Mouse (Mus musculus) fibroblast of lung, adult 2 months (primary cell): ENCODE results near the gene St6galnac3.

Experiments
- DNase-seq: peaks from one replicate; pipeline ENCODE4 v3.0.0-alpha.2; 2011; ENCODE audit warnings: low read depth

Gene St6galnac3

DNA sequence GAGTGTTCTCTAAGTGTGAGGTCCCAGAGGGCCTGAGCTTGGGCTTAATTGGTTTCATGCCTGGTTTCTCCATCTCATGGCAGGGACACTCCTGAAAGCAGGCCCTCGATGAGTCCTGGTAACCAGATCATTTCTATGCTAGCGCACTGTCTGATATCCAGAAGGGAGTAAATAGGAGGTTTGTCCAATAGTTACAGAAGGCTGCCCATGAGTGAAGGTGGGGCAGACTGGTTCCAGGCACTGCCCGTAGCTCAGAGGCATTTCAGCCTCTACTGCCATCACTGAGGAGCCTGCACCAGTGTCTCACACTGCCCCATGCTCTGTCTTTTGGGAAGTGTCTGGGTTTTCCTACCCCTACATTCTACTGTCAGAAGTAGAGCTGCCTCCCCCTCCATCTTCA lies 72.1 kb downstream of the St6galnac3 start:
- DNase-seq = no peak

DNA sequence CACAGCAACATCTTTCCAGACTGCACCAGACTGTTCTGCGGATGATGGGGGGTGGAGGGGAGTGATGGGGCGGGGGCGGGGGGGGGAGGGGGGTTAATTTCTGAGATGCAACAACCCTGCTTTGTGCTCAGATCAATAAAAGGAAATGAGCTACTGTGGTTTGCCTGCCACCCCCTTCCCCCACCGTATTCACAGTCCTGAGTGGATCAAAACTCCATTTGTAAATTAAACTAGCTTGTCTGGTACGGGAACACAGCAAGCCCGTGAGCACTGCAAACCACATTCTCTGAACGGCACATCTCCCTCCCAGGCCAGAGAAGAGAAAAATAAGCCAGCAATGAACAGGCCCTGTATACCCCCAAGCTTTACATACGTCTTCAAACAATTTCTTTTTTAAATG lies 76.3 kb downstream of the St6galnac3 start:
- DNase-seq = no peak

DNA sequence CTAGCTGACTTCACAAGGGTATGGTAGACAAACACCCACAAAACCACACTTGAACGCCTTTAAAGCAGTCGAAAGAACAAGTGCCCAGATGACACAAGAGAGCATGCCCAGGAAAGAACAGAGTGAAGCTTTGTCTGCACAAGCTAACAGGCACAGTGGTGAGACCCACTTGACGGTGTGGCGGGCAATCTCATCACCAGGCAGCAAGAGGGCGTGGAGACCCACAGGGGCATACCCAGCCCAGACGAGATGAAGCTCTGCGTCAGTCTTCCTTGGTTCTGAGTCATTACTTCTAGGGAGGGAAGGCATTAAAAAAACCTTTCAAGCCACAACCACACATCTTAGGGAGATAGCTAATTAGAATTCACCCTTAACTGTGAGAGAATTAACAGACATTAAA lies 79.2 kb downstream of the St6galnac3 start:
- DNase-seq = no peak

DNA sequence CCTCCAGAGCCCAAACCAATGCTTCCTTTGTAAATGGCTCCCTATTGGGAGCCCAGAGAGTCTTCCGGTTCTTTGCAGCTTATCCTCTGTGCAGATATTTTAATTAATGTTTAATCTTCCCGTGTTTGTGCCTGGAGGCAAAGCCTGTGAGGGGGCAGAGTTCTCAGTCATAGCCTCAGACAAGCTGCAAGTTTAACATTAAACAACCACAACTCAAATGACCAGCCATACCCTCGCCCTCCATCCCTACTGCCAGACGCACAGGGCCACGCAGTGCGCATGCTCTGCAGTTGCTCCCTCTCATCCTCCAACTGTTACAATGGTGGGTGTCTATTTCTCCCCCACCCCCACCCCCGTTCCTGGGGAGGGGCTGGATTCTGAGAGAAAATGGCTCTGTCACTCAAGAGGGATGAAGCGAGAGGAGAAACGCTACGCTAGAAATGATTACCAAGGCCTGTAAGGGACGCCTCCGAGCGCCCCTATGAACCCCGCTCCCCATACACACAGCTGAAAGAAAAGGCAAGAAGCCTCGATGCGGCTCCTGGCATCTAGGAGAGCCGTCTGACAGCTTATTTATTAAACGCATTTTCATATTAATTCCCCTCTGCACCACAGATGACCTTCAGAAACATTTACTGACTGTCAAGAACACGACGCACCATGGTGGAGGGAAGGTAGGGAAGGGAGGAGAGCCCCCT lies 81.0 kb downstream of the St6galnac3 start:
- no peak for DNase-seq

DNA sequence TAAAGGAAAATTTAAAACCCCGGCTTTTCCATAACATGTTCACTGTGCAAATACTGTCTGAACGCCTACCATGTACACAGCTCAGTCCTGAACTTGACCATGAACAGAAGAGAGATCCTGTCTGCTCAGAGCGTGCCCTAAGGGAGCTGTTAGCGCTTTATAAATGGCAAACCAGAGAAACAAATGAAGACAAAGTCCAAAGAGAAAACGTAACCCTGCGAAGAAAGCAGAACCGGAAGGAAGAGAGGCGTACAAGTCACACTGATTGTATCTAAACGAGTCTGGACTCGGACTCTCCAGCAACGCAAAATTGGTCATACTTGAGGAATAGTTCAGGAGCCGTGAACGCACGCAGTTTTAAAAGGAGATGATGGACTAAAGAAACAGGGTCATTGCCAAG lies 82.1 kb downstream of the St6galnac3 start:
- no peak for DNase-seq

DNA sequence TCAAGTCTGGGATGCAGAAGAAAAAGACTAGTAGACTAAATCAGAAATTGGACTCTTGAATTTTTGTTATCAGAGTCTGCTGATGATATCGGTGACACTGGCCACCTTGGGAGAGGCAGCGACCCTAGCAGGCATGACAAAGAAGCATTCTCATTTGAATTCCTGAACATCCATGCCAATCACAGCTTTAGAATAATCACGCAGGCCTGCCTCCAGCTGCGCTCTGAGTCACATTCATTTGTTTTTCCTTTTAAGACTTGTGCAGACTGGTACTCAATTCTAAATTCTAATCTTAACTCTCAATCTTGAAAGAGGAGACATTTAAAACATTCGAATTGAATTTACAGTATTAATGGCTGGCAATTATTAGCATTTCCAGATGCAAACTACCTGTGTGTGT lies 83.2 kb downstream of the St6galnac3 start:
- no peak for DNase-seq

DNA sequence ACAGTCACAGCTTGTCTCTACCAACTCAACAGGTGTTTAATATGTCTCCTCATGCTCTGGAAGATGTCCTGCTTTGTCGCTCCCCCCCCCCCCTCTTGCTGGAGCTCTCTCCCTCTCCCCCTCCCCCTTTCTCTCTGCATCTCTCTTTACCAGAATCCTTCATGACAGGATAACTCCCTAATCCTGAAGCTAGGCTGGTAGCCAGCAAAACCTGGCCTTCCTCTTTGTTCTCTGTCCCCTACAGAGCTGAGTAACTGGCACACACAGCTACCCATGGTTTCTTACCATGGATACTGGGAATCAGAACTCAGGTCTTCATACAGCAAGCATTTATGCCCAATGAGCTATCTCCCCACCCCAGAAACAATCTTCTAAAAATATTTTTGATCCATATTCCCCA lies 87.6 kb downstream of the St6galnac3 start:
- DNase-seq = no peak

DNA sequence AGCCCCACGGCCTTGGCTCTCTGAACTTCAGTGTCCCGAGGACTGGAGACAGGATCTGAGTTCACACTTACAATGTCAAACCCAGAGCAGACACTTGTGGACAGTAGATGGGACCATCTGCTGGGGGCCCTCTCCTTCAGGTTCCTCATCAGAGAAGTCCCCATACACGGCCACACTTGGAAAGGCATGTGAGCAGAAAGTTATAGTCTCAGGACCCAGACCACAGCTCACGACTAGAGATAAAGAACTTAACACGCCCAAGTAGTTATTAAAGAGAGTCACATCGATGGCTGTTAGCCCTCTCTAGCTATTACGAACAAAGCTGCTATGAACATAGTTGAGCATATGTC lies 88.2 kb downstream of the St6galnac3 start:
- DNase-seq = no peak

DNA sequence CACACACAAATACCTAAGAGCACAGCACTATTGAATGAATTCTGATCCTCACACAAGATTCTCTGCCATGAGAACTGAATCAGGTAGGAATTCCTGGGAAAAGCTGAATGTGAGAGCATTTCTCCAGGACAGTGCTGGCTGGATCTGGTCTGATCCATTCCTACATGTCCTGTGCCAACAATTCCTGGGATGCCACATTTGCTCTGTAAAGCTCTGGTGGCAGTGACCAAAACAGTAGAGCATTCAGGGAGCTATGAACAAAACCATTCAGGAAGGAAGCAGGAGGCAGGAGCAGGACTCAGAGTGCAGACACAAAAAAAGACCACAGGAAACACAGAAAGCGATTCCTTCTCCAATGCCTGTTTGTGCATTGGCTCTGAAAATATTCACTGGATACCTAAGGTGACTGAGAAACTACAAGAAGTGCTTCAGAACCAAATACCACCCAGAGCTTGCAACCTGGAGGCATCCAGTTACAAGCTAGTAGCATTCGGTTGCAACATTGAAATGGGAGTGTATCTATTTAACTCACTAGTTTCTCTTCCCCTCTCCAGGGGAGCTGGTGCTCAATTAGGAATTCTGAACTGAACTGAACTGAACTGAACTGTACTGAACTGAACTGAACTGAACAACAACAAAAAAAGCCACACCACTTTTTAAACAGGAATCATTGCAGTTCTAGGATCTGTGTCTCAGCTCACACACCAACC lies 88.7 kb downstream of the St6galnac3 start:
- no peak for DNase-seq

DNA sequence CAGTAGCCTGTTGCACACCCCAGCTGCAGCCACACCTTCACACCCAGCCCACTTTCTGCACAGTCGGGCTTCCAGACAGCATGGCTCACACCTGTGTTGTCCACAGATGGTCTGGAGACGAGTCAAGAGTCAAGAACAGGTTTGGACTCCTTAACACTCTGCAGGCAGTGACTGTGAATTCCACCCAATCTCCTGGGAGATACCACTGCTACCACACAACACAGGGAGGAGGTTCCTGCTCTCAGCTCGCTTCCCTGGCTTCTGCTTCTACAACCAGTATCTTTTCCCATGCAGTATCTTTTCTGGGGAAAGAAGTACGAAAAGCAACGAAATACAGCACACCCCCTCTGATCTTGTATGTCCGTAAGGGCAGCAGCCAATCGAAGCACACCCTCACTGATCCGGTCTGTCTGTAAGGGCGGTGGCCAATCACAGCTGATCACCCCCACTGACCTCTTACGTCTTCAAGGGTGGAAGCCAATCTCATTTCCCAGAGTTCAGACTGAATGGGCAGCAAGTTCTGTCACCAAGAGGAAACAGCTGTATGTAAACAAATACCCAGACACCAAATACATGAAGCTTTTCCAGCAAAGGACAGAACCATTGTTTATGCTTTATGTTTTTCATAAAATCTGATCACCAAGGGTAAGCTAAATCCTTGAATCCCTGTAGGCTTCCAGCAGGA lies 92.8 kb downstream of the St6galnac3 start:
- no peak for DNase-seq

DNA sequence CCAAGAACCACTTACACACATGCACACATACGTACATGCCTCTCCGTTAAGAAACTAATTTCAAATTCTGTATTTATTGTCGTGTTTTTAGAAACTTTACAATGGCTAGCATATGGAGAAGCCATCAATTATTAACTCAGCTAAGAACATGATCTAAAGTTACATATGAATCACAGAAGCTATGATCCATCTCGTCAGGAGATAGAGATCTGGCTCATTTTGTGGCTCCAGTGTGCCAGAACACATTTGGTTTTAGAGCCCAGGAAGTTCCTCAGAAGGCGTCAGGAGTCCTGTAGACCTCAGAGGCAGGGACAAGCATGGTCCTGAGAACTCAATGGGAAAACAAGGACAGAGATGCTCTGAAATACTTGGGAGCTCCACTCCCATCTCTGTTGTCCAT lies 98.7 kb downstream of the St6galnac3 start:
- no peak for DNase-seq

DNA sequence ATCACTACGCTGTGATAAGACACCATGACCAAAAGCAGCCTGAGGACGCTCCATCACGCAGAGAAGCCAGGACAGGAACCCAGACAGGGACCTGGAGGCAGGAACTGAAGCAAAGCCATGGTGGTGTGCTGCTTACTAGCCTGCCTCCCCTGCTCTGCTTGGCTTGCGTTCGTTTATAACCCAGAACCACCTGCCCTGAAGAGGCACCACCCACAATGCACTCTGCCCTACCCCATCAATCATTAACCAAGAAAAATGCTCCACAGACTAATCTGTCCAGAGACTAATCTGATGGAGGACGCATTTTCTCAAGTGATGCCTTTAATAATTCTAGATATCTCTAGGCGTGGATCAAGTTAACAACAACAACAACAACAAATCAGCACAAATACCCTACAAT lies 106.0 kb downstream of the St6galnac3 start:
- no peak for DNase-seq

DNA sequence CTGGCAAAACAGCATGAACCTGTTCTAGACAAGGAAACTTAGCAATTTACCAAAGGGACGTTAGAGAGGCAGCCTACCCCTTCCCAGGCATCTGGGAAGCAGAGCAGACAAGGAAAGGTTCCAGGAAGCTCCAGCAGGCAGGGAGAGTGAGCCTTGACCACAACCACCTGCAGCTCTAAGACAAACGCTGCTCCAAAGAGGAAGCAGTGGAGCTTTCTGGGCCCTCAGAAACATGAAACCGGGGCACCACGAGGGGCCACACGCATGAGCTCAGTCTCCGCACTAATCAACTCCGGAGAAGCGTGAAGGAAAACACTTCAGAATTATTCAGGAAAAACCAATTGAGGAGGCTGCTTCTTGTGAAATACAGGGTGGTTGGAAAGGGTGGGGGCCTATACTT lies 108.1 kb downstream of the St6galnac3 start:
- no peak for DNase-seq

DNA sequence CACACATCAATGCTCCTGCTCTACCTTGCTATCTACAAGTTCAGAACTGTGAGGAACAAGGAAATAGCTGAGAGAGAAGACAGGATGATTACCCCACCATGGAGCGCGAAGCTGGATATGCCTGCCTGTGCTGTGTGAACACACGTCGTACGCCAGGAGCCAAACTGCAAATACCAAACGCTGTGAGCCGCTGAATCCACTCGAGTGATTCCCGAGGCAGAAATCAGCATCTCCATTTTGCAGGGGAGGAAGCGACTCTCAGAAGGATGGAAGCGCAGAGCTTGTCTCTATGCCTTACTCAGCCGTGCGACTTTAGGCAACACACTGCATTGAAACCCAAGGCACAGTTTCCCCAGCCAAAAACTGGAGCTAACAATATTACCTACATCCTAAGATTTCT lies 114.7 kb downstream of the St6galnac3 start:
- DNase-seq = no peak

DNA sequence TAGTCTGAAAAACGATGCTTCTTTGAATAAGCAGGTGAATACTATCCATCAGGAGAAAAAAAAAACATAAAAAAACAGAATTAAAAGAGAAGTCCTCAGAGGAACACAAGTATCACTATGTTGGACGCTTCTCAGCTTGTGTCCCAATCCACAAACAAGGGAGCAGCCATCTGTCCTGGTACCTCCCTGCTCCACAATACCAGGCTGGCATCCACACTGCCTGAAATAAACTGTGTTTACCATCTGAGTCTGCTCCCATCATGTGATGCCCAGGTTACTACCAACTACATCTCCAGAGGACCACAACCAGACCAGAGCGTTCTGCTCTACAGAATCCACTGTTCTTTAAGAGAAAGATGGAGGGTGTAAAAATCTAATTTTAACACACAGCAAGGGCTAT lies 118.6 kb downstream of the St6galnac3 start:
- no peak for DNase-seq

DNA sequence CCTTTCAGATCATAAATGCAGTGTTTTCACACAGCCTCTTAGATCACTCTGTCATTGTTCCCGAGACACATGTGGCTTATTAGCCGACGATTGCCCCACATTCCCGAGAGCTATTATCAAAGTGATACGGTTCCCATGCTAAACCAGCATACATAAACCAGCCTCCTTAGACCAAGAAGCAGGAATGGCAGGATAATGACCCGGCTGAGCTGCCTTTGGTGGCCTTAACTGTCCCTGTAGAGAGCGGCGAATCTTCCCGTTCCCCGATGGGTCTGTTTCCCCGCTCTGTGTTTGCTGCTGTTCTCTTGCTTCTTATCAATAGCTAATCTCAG lies 119.2 kb downstream of the St6galnac3 start:
- no peak for DNase-seq

DNA sequence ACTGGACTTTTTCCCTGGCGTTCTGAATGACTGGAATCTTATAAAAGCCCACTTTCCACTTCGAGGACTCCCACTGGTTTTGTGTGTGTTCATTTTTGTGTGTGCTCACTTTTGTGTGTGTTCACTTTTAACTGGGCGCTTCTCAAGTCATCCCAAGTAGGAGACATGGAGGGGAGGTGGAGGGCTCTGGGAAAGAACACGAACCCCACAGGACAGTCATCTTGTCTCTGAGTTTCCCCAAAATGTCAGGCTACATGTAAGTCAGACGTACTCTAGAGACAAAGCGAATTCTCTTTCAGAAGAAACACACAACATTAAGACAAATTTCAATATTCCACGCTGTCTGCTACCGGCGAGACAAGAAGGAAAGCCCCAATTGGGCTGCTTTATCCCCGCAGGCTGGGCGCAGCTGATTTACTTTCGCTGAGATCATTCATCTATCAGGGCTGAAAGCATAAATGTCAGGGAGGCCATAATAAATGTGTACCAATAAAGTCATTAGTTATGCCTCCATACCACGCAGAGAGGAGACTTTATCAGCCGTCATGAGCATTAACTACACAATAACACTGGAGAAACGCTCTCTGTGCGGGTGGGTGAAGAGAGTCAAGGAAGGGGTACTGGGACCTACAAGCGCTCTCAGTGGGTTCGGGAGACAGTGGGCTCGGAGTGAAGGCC lies 119.7 kb downstream of the St6galnac3 start:
- no peak for DNase-seq

DNA sequence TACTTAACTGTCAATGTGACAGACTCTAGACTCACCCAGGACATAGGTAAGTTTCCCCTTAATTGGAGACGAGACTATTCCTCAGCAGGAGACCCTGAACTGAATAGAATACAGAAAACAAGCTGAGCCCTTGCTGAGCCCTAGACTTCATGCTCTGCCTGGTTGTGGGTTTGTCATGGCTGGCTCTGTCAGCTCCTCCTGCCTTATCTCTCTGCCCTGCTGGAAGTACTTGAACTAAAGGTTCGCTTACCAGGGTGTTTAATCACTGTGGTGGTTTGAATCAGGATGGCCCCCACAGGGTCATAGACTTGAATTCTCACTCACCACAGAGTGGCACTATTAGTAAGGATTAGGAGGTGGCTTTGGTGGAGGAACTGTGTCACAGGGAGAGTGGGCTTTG lies 125.8 kb downstream of the St6galnac3 start:
- DNase-seq = no peak

DNA sequence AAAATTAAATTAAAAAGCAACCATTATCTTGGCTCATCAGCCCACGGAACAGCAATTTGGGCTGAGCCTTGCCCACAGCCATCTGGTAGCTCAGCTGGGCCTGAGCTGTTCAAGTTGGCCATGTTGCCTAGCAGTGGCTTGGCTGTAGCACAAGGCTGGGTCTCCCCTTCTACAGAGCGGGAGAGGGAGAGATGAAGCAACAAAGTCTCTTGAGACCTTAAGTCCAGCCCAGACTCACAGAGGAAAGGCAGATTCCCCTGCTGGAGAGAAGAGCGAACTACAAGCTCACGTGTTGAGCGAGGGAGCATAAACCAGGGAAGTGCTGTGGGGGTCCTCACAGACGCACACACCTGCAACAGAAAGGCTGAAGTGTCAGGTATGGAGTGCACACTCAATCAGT lies 126.3 kb downstream of the St6galnac3 start:
- no peak for DNase-seq

DNA sequence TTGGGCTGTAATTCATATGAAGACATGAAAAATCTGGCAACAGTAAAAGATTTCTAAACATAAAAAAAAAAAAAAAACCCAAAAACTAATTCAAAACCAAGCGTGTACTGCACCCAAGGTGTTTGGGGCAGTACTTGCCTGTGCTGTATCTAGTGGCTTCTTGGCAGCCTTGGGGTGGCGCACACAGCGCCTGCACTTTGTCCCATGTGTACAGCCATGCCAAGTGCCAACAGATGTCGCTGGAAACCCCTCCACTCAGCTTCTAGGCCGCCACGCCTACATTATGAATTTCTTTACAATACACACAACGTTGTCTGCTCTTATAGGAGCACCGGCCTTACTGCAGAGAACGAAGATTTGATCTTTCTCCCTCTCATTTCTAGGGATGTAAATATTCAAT lies 130.4 kb downstream of the St6galnac3 start:
- no peak for DNase-seq

DNA sequence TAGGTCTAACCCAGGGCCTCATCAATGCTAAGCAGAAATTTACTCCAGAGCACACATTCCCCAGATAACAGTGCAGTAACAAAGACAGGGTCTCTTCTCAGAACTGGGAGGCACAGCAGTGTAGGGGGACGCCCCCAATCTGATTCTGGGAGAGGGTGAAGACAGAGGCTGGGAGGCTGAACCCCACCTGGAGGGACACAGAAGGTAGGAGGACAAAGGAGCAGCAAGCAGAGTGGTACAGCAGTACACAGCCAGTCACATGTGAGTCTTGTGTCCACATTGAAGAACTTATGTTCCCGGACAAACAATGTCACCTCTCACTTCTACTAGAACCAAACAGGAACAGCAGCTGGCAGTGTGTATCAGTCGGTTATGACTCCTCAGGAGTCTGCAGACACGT lies 131.0 kb downstream of the St6galnac3 start:
- no peak for DNase-seq

DNA sequence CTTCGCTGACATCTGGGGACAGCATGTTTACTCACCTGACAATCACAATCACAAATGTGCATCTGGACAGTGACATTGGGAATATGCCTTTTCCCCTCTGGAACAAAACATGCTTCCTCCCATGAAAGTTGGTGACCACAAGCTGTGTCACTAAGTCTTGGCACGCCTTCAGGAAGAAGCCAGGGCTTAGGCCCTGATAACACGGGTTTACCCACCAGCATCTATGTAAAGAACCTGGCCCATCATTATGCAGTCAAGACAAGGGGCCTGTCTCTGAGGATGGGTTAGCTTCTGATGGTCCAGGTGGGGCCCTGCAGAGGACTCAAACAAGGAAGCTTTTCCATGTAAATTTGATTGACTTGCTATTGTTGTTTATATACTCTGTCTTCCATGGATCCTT lies 131.9 kb downstream of the St6galnac3 start:
- DNase-seq = no peak

DNA sequence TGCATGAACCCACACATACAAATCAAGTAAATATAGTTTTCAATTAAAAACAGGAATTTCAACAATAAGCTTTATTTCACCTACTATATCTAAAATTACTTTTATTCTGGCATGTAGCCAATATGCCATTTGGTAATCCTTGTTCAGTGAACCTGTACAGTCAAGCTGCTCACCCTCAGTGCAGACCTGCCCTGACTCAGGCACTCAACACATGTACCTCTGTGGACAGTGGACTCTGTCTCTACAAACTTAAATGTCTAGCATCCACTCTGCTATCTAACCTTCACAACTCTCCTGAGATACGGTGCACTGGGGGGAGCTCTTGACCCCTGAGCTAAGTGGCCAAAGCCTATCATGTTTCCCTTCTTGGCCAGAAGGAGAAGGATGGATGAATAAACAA lies 137.4 kb downstream of the St6galnac3 start:
- DNase-seq = no peak
